Mouse (Mus musculus): ENCODE data around the gene Efnb2.

The Efnb2 gene

GRCm38 (mm10) chr8:8568215-8568773, 92.7 kb downstream of the Efnb2 start:
- no peak for DNase-seq (ENCODE audit: low spot score)

Data from c-Kit-positive CD71-positive TER-119-positive erythroid progenitor cells, embryonic 14.5 days (primary cell).